ENCODE assay signal across 13 mouse cellular contexts in genomic region chr4:139587370-139587769, GRCm38 (mm10). TPM values are rescaled to one million over a fixed set of nuclear protein-coding genes. Genes with fewer than 3 reads are reported as not detected.
DNase-seq lines count a peak whose midpoint lies in the region; ATAC-seq and TF ChIP-seq lines count a peak whose summit lies in the region.
"Had no signal": no experiment of that assay in that cellular context is flagged by ENCODE, and none has a peak within 500 bp of the region (broad histone marks: within the 10 kb centered on the region; RNA-seq: fewer than 3 reads in every experiment).

No protein-coding gene starts in this region.

- no peak for DNase-seq in heart, adult 8-10 months (ENCODE audit: low spot score)
- DNase-seq in brain, adult 2 months (ENCODE audit: low read depth, low spot score), result peak; percentile 77
- peak; percentile 59 to 75 for DNase-seq in kidney, postnatal 25 days
- DNase-seq in layer of hippocampus, adult 9-10 months (ENCODE audit: low spot score), result no peak

- no peak for TF ChIP-seq POLR2A in ES-Bruce4 (IDR thresholded peaks at IDR 0.05; ENCODE audit: insufficient read depth, low read length)

- TF ChIP-seq EP300 in ES-Bruce4 (IDR thresholded peaks at IDR 0.05; ENCODE audit: insufficient read depth, low read depth, low read length), result 0 out of 2 replicates have a peak, but pooled peaks have one; percentile 4

- H3K36me3 ChIP-seq in heart, embryonic 13.5 days, result no peaks in the 10 kb centered on the region
- H3K36me3 ChIP-seq in ES-Bruce4 (ENCODE audit: control insufficient read depth, insufficient read depth, low read length, poor library complexity, severe bottlenecking), result no peaks in the 10 kb centered on the region
- H3K36me3 ChIP-seq: G1E; liver, embryonic 15.5 days had no signal

- no peak overlapping the region for H3K4me3 ChIP-seq in heart, embryonic 13.5 days
- no peak overlapping the region for H3K4me3 ChIP-seq in ES-Bruce4 (ENCODE audit: low read depth, low read length)
- H3K4me3 ChIP-seq: liver, embryonic 15.5 days had no signal

- 0 out of 2 replicates have a peak overlapping the region, but pooled peaks have one; percentile 3 for H3K9ac ChIP-seq in heart, embryonic 13.5 days
- no peak overlapping the region for H3K9ac ChIP-seq in ES-Bruce4 (ENCODE audit: low read depth, poor library complexity, severe bottlenecking)
- H3K9ac ChIP-seq: liver, embryonic 15.5 days had no signal

- no peaks in the 10 kb centered on the region for H3K9me3 ChIP-seq in heart, embryonic 13.5 days
- H3K9me3 ChIP-seq in ES-Bruce4 (replicated peaks; ENCODE audit: control insufficient read depth, insufficient read depth, low read length, poor library complexity, severe bottlenecking), result no peaks in the 10 kb centered on the region
- H3K9me3 ChIP-seq: G1E; liver, embryonic 15.5 days had no signal

- no peak overlapping the region for H3K4me2 ChIP-seq in heart, embryonic 13.5 days
- H3K4me2 ChIP-seq: liver, embryonic 15.5 days had no signal

- ATAC-seq in heart, embryonic 13.5 days (ENCODE audit: extremely low read depth, insufficient number of reproducible peaks, low FRiP score, low TSS enrichment), result no peak
- no peak for ATAC-seq in megakaryocyte, adult 5-6 weeks (ENCODE audit: poor library complexity, severe bottlenecking)
- ATAC-seq in monocyte, adult 5-6 weeks (replicated peaks; ENCODE audit: insufficient number of reproducible peaks, low FRiP score, low TSS enrichment, poor library complexity, severe bottlenecking), result no peak

- peaks cover 70% of the 10 kb centered on the region for H3K4me1 ChIP-seq in heart, embryonic 13.5 days
- H3K4me1 ChIP-seq in ES-Bruce4 (ENCODE audit: control insufficient read depth, insufficient read depth, low read length), result peaks cover 16% of the 10 kb centered on the region

- TF ChIP-seq CTCF in ES-Bruce4 (IDR thresholded peaks at IDR 0.05; ENCODE audit: low read depth, low read length), result no peak

- 57% methylated on average over 4 of the region's 4 CpGs for WGBS in heart, embryonic 13.5 days

- H3K27ac ChIP-seq in heart, embryonic 13.5 days (replicated peaks), result no peak overlapping the region; the same call in 1 of the 2 replicates
- no peak overlapping the region for H3K27ac ChIP-seq in ES-Bruce4 (ENCODE audit: insufficient read depth, low read length)
- H3K27ac ChIP-seq: liver, embryonic 15.5 days had no signal

- no peaks in the 10 kb centered on the region for H3K27me3 ChIP-seq in heart, embryonic 13.5 days (replicated peaks)
- no peaks in the 10 kb centered on the region for H3K27me3 ChIP-seq in ES-Bruce4 (ENCODE audit: control insufficient read depth, insufficient read depth, low read length, poor library complexity, severe bottlenecking)
- H3K27me3 ChIP-seq: liver, embryonic 15.5 days had no signal

RNA-seq across cellular contexts. Expression of gene Gm21969, which starts 15.6 kb away (rescaled TPM):
- not detected in 2 replicates for polyA plus RNA-seq in heart, embryonic 13.5 days (2015; fragmentation: Nextera tagmentation; extraction: Ambion mirVana)
- total RNA-seq in heart, adult 8-10 months (2022), result not detected
- 0.21 TPM in 1 of 2 replicates, not detected in the other for polyA plus RNA-seq in ES-Bruce4 (2011; ENCODE audit: insufficient read depth, insufficient read length, low read depth, missing spikeins)
- not detected in 2 replicates for total RNA-seq in megakaryocyte, adult 5-6 weeks (2015)
- total RNA-seq in megakaryocyte, adult 5-6 weeks (2017), result not detected in 2 replicates
- 1.4 TPM in 1 of 3 replicates, not detected in the others for total RNA-seq in monocyte, adult 5-6 weeks (2017)
- total RNA-seq: G1E; gastrocnemius, postnatal 4 days had no signal
- polyA plus RNA-seq: large intestine, adult 2 months; liver, embryonic 15.5 days; neural tube, embryonic 11.5 days had no signal

RNA-seq across cellular contexts. Expression of gene Aldh4a1, which starts 35.3 kb away (rescaled TPM):
- polyA plus RNA-seq in heart, embryonic 13.5 days (2015; fragmentation: Nextera tagmentation; extraction: Ambion mirVana), result 18.8 and 23.2 TPM in 2 replicates
- total RNA-seq in heart, adult 8-10 months (2022), result 100 to 1,000 TPM in 2 of 4 experiments, 10 to 100 TPM in 2; 96.8 to 104 (median 101) TPM
- 30.9 and 32.3 TPM in 2 replicates for polyA plus RNA-seq in ES-Bruce4 (2011; ENCODE audit: insufficient read depth, insufficient read length, low read depth, missing spikeins)
- 4.9 and 5.7 TPM in 2 replicates for total RNA-seq in megakaryocyte, adult 5-6 weeks (2015)
- 5.8 and 8.9 TPM in 2 replicates for total RNA-seq in megakaryocyte, adult 5-6 weeks (2017)
- 4.5 to 8.5 TPM (median 6.2 TPM) in 3 replicates for total RNA-seq in monocyte, adult 5-6 weeks (2017)

RNA-seq across cellular contexts. Expression of gene Iffo2, which starts 57.0 kb away (rescaled TPM):
- 2.8 and 3.2 TPM in 2 replicates for polyA plus RNA-seq in heart, embryonic 13.5 days (2015; fragmentation: Nextera tagmentation; extraction: Ambion mirVana)
- total RNA-seq in heart, adult 8-10 months (2022), result 1 to 10 TPM; 3.5 to 4.4 (median 4.2) TPM
- 20.5 and 20.7 TPM in 2 replicates for polyA plus RNA-seq in ES-Bruce4 (2011; ENCODE audit: insufficient read depth, insufficient read length, low read depth, missing spikeins)
- 0.83 and 1.6 TPM in 2 replicates for total RNA-seq in megakaryocyte, adult 5-6 weeks (2015)
- total RNA-seq in megakaryocyte, adult 5-6 weeks (2017), result 2.1 and 2.7 TPM in 2 replicates
- 11.1 to 19.2 TPM (median 11.7 TPM) in 3 replicates for total RNA-seq in monocyte, adult 5-6 weeks (2017)

Comparison
In these comparisons a context has a peak if more than half of its experiments do, and no peak if none do; other contexts are left out.
1. DNase-seq: peak in brain, adult 2 months (single experiment) and kidney, postnatal 25 days (2 of 2); none in heart, adult 8-10 months (single experiment) and layer of hippocampus, adult 9-10 months (single experiment).
2. RNA of gene Aldh4a1, which starts 35.3 kb away (total RNA-seq): 96.8 to 104 TPM in heart, adult 8-10 months; 4.9 to 8.9 TPM in megakaryocyte, adult 5-6 weeks and 4.5 to 8.5 TPM in monocyte, adult 5-6 weeks; every median in the first group is over 4 times any median in the second.